Mouse (Mus musculus) neutrophil, adult 83 days (primary cell): Measurements from ENCODE around the gene Cfl2. TPM values are rescaled to one million over a fixed set of nuclear protein-coding genes. Genes with fewer than 3 reads are reported as not detected.

Experiments
- total RNA-seq, 2 experiments: library from RNA; stranded (reverse); gene quantifications; one replicate each; pipeline ENCODE4 v1.2.4; 2023

Gene Cfl2
- 10 to 100 TPM; 15.8 to 17.6 TPM for total RNA-seq

DNA sequence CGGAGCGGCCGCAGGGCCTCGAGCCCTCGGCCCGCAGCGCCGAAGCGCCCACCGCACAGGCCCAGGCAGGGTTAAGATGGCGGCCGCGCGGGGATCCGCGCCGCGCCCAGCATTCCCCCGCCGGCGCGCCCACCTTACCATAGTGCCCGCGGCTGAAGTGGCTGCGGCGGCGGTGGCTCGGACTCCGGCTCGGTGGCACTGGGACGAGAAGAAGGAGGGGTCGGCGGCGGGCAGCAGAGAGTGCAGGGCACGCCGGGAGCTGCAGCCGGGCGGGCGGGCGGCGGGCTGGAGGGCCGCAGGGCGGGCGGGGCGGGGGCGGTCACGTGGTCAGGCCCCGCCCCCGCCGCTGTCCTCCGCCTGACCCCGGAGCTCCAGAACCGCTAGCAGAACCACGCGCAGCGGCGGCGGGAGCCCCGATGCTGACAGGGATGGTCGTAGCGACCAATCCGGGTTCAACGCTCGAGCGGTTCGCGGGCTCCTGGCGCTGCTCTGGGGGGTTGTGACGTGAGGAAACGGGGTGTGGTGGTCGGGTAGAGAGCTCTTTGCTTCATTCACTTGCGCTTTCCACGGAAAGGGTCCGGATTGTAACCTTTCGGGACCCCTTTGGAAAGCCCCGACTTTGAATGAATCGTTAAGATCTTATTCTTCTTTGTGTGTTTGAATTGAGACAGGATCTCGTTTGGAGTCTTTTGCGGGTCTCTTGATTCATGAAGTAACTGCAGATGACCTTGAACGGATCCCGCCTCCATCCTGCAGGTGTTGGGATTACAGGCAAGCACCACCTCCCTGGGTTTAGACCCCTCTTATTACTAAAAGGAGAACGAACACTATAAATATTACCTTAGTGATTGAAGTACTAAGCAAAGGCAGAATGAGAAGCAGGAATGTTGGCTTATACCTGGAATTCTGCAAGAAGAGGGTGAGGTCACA lies at the start of gene Cfl2:
TSS of gene Cfl2 (minus strand) at position 272 of the 930 bp plus-strand sequence.

Other genes starting within 250 kb of the Cfl2 start
- 10 to 100 TPM; 31.4 to 37.6 TPM for gene Sptssa, start 206.3 kb downstream of the Cfl2 start, total RNA-seq
- 10 to 100 TPM; 26.1 to 30.0 TPM for gene Eapp, start 167.0 kb downstream of the Cfl2 start, total RNA-seq
- 10 to 100 TPM; 61.8 to 71.8 TPM for gene Snx6, start 67.2 kb downstream of the Cfl2 start, total RNA-seq
- not detected for gene Gm20403, start 123.7 kb upstream of the Cfl2 start, total RNA-seq
- 100 to 1,000 TPM; 148 to 156 TPM for gene Baz1a, start 151.5 kb upstream of the Cfl2 start, total RNA-seq
- gene 2700097O09Rik, start 217.2 kb upstream of the Cfl2 start, total RNA-seq = 1 to 10 TPM; 4.1 to 4.5 TPM
- 10 to 100 TPM; 37.2 to 37.5 TPM for gene Srp54a, start 217.4 kb upstream of the Cfl2 start, total RNA-seq